15 mouse cellular contexts compared by ENCODE assay signal in the genomic region with DNA sequence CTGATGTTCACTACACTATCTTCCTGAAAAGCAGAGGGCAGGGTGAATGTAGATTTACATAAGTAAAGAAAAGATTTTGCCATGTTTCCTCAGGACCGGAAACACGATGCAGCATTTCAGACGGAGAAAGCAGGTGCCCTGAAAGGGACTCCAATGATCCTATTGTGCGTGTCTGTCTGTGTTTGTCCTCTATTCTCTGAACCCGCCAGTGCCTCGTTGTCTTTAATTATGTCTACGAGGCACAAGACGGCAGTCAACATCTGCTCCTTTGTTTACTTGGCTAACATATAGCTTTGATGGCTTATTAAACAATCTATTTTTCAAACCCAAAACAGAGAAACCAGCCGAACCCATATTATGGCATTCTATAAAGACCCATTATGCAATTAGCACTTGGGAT.
DNase-seq lines count a peak whose midpoint lies in the region; ATAC-seq and TF ChIP-seq lines count a peak whose summit lies in the region.
"Had no signal": no experiment of that assay in that cellular context is flagged by ENCODE, and none has a peak within 500 bp of the region (broad histone marks: within the 10 kb centered on the region; RNA-seq: fewer than 3 reads in every experiment).

No protein-coding gene starts in this region.

- ATAC-seq in forebrain, postnatal 0 days: peak; percentile 57; the same call in 1 of the 2 replicates
- peak; percentile 75 for ATAC-seq in midbrain, embryonic 11.5 days (ENCODE audit: low FRiP score)
- ATAC-seq in neural tube, embryonic 15.5 days (ENCODE audit: low FRiP score): no peak
- ATAC-seq in intestine, postnatal 0 days: no peak
- no peak for ATAC-seq in kidney, embryonic 14.5 days (ENCODE audit: low FRiP score, low TSS enrichment)

- no peaks in the 10 kb centered on the region for H3K9me3 ChIP-seq in forebrain, postnatal 0 days (ENCODE audit: low read length)
- no peaks in the 10 kb centered on the region for H3K9me3 ChIP-seq in midbrain, embryonic 11.5 days (ENCODE audit: control insufficient read depth, low read length)
- H3K9me3 ChIP-seq in neural tube, embryonic 15.5 days (replicated peaks): no peaks in the 10 kb centered on the region
- H3K9me3 ChIP-seq in intestine, postnatal 0 days (ENCODE audit: control insufficient read depth): no peaks in the 10 kb centered on the region
- no peaks in the 10 kb centered on the region for H3K9me3 ChIP-seq in kidney, embryonic 14.5 days (ENCODE audit: control insufficient read depth, low read length)

- DNase-seq in heart, adult 11 months: peak; percentile 62
- DNase-seq in heart, postnatal 25 days (ENCODE audit: low spot score): no peak
- DNase-seq in forebrain, postnatal 0 days: no peak
- no peak for DNase-seq in midbrain, embryonic 11.5 days (ENCODE audit: low spot score, missing footprints)
- DNase-seq in lung, postnatal 36 days: no peak
- DNase-seq: adrenal gland, postnatal 36 days; kidney, adult 11 months; kidney, postnatal 25 days; liver; lung, adult 2 months; spleen, adult 18-20 months had no signal

- intact Hi-C loops in heart, postnatal 25 days (cut with DNase I): no loop called here

- no peak for TF ChIP-seq CTCF in forebrain, postnatal 0 days (IDR thresholded peaks at IDR 0.05; ENCODE audit: low read depth)
- TF ChIP-seq CTCF in intestine, postnatal 0 days (IDR thresholded peaks at IDR 0.05; ENCODE audit: low read depth): no peak

- H3K4me2 ChIP-seq in forebrain, postnatal 0 days (ENCODE audit: low read depth): peak overlapping the region; percentile 18; the same call in 1 of the 2 replicates
- H3K4me2 ChIP-seq in midbrain, embryonic 11.5 days: peak overlapping the region; percentile 16; the same call in 1 of the 2 replicates
- H3K4me2 ChIP-seq in neural tube, embryonic 15.5 days: peak overlapping the region; percentile 31
- no peak overlapping the region for H3K4me2 ChIP-seq in intestine, postnatal 0 days (replicated peaks; ENCODE audit: low read depth)
- H3K4me2 ChIP-seq in kidney, embryonic 14.5 days (replicated peaks; ENCODE audit: low read depth, low read length): no peak overlapping the region

- no peak overlapping the region for H3K4me3 ChIP-seq in forebrain, postnatal 0 days (ENCODE audit: low read depth, low read length)
- no peak overlapping the region for H3K4me3 ChIP-seq in midbrain, embryonic 11.5 days (ENCODE audit: low read depth, low read length)
- H3K4me3 ChIP-seq in neural tube, embryonic 15.5 days (replicated peaks): no peak overlapping the region
- no peak overlapping the region for H3K4me3 ChIP-seq in intestine, postnatal 0 days (ENCODE audit: low read depth, low read length)
- H3K4me3 ChIP-seq in kidney, embryonic 14.5 days (ENCODE audit: low read length): no peak overlapping the region
- H3K4me3 ChIP-seq: myocyte had no signal

- peaks cover 14% of the 10 kb centered on the region; the same call in 1 of the 2 replicates for H3K4me1 ChIP-seq in forebrain, postnatal 0 days (ENCODE audit: insufficient read depth)
- H3K4me1 ChIP-seq in midbrain, embryonic 11.5 days (ENCODE audit: control insufficient read depth, insufficient read depth, low read length): peaks cover 11% of the 10 kb centered on the region
- peaks cover 57% of the 10 kb centered on the region for H3K4me1 ChIP-seq in neural tube, embryonic 15.5 days
- no peaks in the 10 kb centered on the region for H3K4me1 ChIP-seq in intestine, postnatal 0 days (replicated peaks; ENCODE audit: control insufficient read depth, insufficient read depth, low read length)
- H3K4me1 ChIP-seq in kidney, embryonic 14.5 days (ENCODE audit: control insufficient read depth, insufficient read depth, low read length): no peaks in the 10 kb centered on the region

- H3K9ac ChIP-seq in forebrain, postnatal 0 days: peak overlapping the region; percentile 29; the same call in 1 of the 2 replicates
- peak overlapping the region; percentile 20 for H3K9ac ChIP-seq in midbrain, embryonic 11.5 days (ENCODE audit: low read length)
- H3K9ac ChIP-seq in neural tube, embryonic 15.5 days (replicated peaks): no peak overlapping the region; the same call in 1 of the 2 replicates
- H3K9ac ChIP-seq in intestine, postnatal 0 days (ENCODE audit: low read depth, low read length): no peak overlapping the region
- H3K9ac ChIP-seq in kidney, embryonic 14.5 days (ENCODE audit: low read depth, low read length): no peak overlapping the region

- H3K36me3 ChIP-seq in forebrain, postnatal 0 days (ENCODE audit: insufficient read depth): no peaks in the 10 kb centered on the region
- no peaks in the 10 kb centered on the region for H3K36me3 ChIP-seq in midbrain, embryonic 11.5 days (ENCODE audit: control insufficient read depth, insufficient read depth, low read length)
- no peaks in the 10 kb centered on the region for H3K36me3 ChIP-seq in neural tube, embryonic 15.5 days
- no peaks in the 10 kb centered on the region for H3K36me3 ChIP-seq in intestine, postnatal 0 days (ENCODE audit: control insufficient read depth, insufficient read depth)
- no peaks in the 10 kb centered on the region for H3K36me3 ChIP-seq in kidney, embryonic 14.5 days (ENCODE audit: control insufficient read depth, insufficient read depth, low read length)

- no peaks in the 10 kb centered on the region for H3K27me3 ChIP-seq in forebrain, postnatal 0 days (ENCODE audit: insufficient read depth, low read length)
- no peaks in the 10 kb centered on the region for H3K27me3 ChIP-seq in midbrain, embryonic 11.5 days (ENCODE audit: control insufficient read depth, insufficient read depth, low read length)
- H3K27me3 ChIP-seq in neural tube, embryonic 15.5 days (replicated peaks): no peaks in the 10 kb centered on the region
- H3K27me3 ChIP-seq in intestine, postnatal 0 days (replicated peaks; ENCODE audit: control insufficient read depth, insufficient read depth, low read length): no peaks in the 10 kb centered on the region
- no peaks in the 10 kb centered on the region for H3K27me3 ChIP-seq in kidney, embryonic 14.5 days (ENCODE audit: control insufficient read depth, insufficient read depth, low read length)

- no peak overlapping the region for H3K27ac ChIP-seq in forebrain, postnatal 0 days (ENCODE audit: low read depth, low read length)
- no peak overlapping the region; the same call in 1 of the 2 replicates for H3K27ac ChIP-seq in midbrain, embryonic 11.5 days (ENCODE audit: low read depth, low read length)
- H3K27ac ChIP-seq in neural tube, embryonic 15.5 days (replicated peaks): peak overlapping the region; percentile 73
- no peak overlapping the region for H3K27ac ChIP-seq in intestine, postnatal 0 days (ENCODE audit: low read depth, low read length)
- no peak overlapping the region for H3K27ac ChIP-seq in kidney, embryonic 14.5 days (ENCODE audit: low read depth, low read length)

- WGBS in forebrain, postnatal 0 days: 5% methylated on average over 9 of the region's 9 CpGs
- 16% methylated on average over 9 of the region's 9 CpGs for WGBS in midbrain, embryonic 11.5 days
- WGBS in neural tube, embryonic 15.5 days: 6% methylated on average over 9 of the region's 9 CpGs
- 26% methylated on average over 9 of the region's 9 CpGs for WGBS in intestine, postnatal 0 days
- WGBS in kidney, embryonic 14.5 days: 56% methylated on average over 9 of the region's 9 CpGs

Comparison
In these comparisons a context has a peak if more than half of its experiments do, and no peak if none do; other contexts are left out.
1. ATAC-seq: peak in forebrain, postnatal 0 days (single experiment) and midbrain, embryonic 11.5 days (single experiment); none in neural tube, embryonic 15.5 days (single experiment), intestine, postnatal 0 days (single experiment) and kidney, embryonic 14.5 days (single experiment).
2. H3K4me2 ChIP-seq: peak in forebrain, postnatal 0 days (single experiment), midbrain, embryonic 11.5 days (single experiment) and neural tube, embryonic 15.5 days (single experiment); none in intestine, postnatal 0 days (single experiment) and kidney, embryonic 14.5 days (single experiment).
3. H3K9ac ChIP-seq: peak in forebrain, postnatal 0 days (single experiment) and midbrain, embryonic 11.5 days (single experiment); none in neural tube, embryonic 15.5 days (single experiment), intestine, postnatal 0 days (single experiment) and kidney, embryonic 14.5 days (single experiment).